In the genomic region with DNA sequence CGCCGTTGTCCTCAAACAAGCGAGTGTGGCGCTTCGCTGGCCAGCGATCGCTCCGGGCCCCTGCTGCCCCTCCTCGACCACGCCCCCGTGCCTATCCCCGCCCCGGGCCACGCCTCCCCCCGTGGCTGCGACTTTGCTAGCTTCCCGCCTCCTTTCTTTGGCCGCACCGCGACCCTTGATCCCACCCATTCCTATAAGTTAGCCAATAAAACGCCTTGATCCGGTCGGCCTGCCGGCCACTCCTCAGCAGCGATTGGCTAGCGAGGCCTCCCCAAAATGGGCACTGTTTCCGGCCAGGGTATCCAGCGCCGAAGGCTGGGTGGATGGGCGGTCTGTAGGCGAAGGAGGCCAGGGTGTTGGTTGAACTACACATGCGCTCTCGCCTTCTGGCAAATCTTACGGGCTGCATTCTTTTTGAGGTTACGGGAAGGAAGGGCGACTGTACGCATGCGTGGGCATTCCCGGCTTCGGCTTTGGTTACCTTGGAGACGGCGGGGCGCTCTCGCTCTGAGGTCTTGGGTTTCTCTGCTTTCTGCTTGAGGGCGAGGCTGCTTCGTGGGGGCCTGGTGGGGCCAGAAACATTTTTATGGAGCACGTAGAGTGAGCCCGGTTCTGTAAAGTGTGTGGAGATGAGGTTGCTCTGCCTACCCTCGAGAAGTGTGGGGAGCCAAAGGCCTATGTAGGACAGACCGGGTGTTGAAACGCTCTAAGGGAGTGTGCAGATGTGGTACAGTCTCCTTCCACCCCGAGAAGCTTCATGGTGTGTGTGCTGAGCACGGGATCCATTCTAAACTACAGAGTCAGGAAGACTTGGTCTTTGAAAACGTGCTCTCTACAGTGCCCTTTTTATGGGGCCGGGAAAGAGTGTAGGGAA, we compare ENCODE assay signal across 8 mouse cellular contexts. TPM values are rescaled to one million over a fixed set of nuclear protein-coding genes. Genes with fewer than 3 reads are reported as not detected.
DNase-seq lines count a peak whose midpoint lies in the region; ATAC-seq and TF ChIP-seq lines count a peak whose summit lies in the region.

A gene (minus strand): TSS at position 127 of the 874 bp plus-strand sequence.

- peaks cover 53% of the 10 kb centered on the region for H3K4me1 ChIP-seq in hindbrain, embryonic 13.5 days (replicated peaks)

- H3K4me3 ChIP-seq in hindbrain, embryonic 13.5 days = peak within 1 kb of the TSS; percentile 60

- H3K9me3 ChIP-seq in hindbrain, embryonic 13.5 days = no peaks in the 10 kb centered on the region

- DNase-seq in Patski (ENCODE audit: low read depth, low spot score) = peak; percentile 99
- peak; percentile 98 to 99 for DNase-seq in cerebellum, postnatal 14 days
- DNase-seq in frontal cortex, postnatal 14 days (ENCODE audit: low spot score in 2 of 2) = peak; percentile 98 to 99
- peak; percentile 91 to 93 for DNase-seq in layer of hippocampus, postnatal 25 days (ENCODE audit: extremely low spot score in 1 of 2, low spot score in 1 of 2)
- peak; percentile 100 for DNase-seq in lung, postnatal 25 days (ENCODE audit: low spot score)
- DNase-seq in retina, embryonic 14.5 days (ENCODE audit: low spot score) = peak; percentile 99
- peak; percentile 100 for DNase-seq in thymus, postnatal 4 days

- peak within 1 kb of the TSS; percentile 77 for H3K4me2 ChIP-seq in hindbrain, embryonic 13.5 days

- ATAC-seq in Patski = peak; percentile 93
- ATAC-seq in hindbrain, embryonic 13.5 days (ENCODE audit: low FRiP score) = peak; percentile 99

- TF ChIP-seq CTCF in Patski (IDR thresholded peaks at IDR 0.05) = no peak

- POLR2A ChIA-PET in Patski (lab: Charles Lee) = interaction anchor here (0.6 kb wide), 1 partner anchor 44 kb away, joined by 3 read pairs; no protein-coding TSS in a partner anchor

- peak within 1 kb of the TSS; percentile 89 for H3K27ac ChIP-seq in hindbrain, embryonic 13.5 days

- in situ Hi-C loops in Patski (cut with MboI; ENCODE audit: low pct_unique_long_range_greater_than_20kb) = loop anchor here (10.0 kb wide), 1 partner anchor 427 kb away; a partner anchor contains a TSS

- no peaks in the 10 kb centered on the region for H3K27me3 ChIP-seq in Patski
- no peaks in the 10 kb centered on the region for H3K27me3 ChIP-seq in hindbrain, embryonic 13.5 days

- H3K36me3 ChIP-seq in hindbrain, embryonic 13.5 days = no peaks in the 10 kb centered on the region

- WGBS in hindbrain, embryonic 13.5 days = 1% methylated on average over 48 of the region's 55 CpGs

- peak within 1 kb of the TSS; percentile 77 for H3K9ac ChIP-seq in hindbrain, embryonic 13.5 days

- CTCF ChIA-PET in Patski (lab: Charles Lee) = interaction anchor here (1.1 to 1.8 kb wide), 2 partner anchors 35 to 57 kb away, joined by 5 to 7 read pairs; no protein-coding TSS in a partner anchor

RNA-seq across cellular contexts. Expression of the gene that starts here (rescaled TPM):
- polyA plus RNA-seq in Patski (2021) = 16.8 TPM
- 3.2 and 3.4 TPM in 2 replicates for polyA plus RNA-seq in hindbrain, embryonic 13.5 days (2015; fragmentation: Nextera tagmentation; extraction: Ambion mirVana)
- 1 to 10 TPM; 3.0 to 3.7 TPM for total RNA-seq in layer of hippocampus, postnatal 25 days (2021)

Comparison
In these comparisons a context has a peak if more than half of its experiments do, and no peak if none do; other contexts are left out.
1. Peak in every context shown above with its lines: DNase-seq, ATAC-seq, H3K4me3 ChIP-seq and H3K27ac ChIP-seq.